Mouse (Mus musculus) cerebellum, adult 9-11 months (tissue): ENCODE measurements around the gene Fads1.
A peak's percentile ranks its signal among the peaks of the same experiment; 100 is the strongest.

Experiments used
- DNase-seq: peaks from one replicate; pipeline ENCODE4 v3.0.0; 2022

The Fads1 gene

DNA sequence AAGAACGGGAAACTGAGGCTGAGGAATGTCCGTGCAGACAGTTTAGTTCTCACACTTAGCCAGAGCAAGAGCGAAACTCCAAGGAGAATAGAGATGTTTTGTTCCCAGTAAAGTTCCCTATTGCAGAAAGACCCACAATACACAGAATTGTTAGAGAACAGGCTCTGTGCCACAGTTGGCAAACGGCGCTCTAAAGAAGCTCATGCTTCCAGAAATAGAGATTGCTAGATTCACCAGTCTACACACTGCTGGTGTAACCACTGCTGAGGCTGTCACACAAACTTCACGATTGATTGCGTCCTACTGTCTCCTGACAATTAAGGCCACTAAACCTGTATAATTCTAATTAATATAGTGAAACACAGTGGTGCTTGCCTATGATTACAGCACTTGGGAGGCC, 1.5 kb upstream of the Fads1 start:
- DNase-seq = no peak

DNA sequence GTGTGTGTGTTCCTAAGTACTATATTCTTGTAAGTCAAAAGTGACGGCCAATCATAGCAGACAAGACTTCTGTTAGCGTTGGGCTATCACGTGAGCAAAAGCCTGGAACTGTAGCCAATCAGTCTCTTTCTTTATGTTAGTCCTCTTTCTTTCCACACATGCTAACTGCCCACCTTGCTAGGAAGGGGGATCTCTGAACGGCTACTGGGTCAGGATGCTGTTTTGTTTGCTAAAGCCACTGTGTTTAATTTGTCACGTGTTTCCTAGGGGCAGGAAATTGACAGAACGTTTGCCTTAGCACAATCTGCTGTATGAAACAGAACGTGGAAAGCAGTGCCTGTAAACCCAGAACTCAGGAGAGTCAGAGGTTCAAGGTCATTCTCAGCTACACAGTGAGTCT, 546 bp upstream of the Fads1 start:
- DNase-seq = no peak

GRCm38 (mm10) chr19:10183299-10183983, 753 bp downstream of the Fads1 start:
- peak; percentile 81 for DNase-seq

DNA sequence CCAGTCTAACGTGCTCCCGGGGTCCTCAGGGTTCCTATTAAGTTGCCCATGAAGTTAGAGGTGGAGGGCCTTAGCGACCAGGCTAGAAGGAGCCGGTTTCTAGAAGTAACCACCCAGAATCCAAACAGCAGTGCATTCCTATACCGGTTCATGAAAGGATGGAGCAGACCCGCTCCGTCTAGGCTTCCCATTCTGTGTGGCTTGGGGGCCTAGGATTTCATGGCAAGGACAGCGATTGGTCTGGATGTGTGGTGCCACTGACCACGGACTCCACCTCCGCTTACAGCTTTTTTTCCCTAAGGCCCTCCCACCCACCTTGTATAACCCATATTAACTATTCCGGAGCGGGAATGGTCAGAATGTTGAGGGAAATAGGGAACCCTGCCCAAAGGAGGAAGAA, 1.4 kb downstream of the Fads1 start:
- no peak for DNase-seq

DNA sequence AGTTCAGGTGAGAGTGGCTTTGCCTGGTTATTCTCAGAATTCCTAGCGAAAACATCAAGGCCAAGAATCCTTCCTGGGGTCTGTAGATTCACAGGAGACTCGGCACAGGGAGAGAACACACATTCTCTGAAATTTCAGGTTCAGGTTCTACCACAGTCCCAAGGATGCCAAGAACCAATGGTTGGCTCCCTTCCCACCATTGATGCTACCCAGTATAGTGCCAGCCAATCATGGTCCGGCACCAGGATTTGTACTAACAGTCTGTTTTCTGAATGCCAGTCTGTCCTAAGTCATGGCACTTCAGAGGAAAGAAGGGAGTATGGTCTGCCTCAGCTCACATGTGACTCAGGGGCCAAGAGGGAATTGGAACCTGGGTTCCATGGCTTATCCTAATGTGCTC, 3.2 kb downstream of the Fads1 start:
- DNase-seq = peak; percentile 43

- DNase-seq = peak; percentile 49
Measured at GRCm38 (mm10) chr19:10186569-10186968, 3.9 kb downstream of the Fads1 start.

DNA sequence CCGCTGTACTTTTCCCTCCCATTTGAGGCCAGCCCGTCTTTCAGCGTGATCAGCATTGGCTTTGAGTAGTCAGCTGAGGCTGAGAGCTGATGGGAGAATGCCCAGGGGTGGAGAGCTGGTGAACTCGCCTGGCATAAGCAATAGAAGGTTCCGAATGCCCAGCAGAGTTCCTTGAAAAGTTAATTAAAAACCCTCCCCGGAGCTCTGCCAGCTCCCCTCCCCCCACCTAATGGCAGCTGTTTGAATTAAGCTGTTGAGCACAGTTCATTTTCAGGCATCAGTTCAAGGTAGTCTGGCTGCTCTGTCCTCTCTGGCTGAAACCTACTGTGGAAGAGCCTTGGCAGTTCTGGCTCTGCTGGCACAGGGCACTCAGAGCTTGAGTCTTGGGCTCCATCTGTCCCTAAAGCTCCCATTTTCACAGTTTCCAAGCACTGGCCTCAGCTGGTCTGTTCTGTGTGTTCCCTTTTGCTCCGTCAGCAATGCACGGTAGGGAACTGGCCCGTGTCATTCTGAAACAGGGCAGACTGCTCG, 5.7 kb downstream of the Fads1 start:
- peak; percentile 89 for DNase-seq

- peak; percentile 38 for DNase-seq
Measured at GRCm38 (mm10) chr19:10189022-10189421, 6.3 kb downstream of the Fads1 start.

DNA sequence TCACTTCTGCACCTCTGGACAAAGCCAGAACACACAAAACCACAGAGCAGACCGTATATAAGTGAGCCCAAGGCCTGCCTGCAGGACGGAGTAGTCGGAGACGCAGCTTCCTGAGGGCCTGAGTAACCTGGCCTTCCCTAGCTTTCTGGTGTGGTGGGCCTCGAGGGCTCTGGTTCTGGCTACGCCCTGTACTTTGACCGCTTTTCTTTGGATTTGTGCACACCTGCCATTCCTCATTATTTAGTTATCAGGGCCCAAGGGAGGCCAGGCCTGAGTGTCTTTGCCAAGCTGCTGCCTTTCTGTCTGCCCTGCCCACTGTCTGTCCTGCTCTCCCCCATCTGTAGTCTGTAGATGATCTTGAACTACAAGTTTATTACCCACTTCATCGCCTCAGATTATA, 7.3 kb downstream of the Fads1 start:
- DNase-seq = no peak

GRCm38 (mm10) chr19:10190796-10191195, 8.1 kb downstream of the Fads1 start:
- peak; percentile 61 for DNase-seq

GRCm38 (mm10) chr19:10191326-10191725, 8.6 kb downstream of the Fads1 start:
- no peak for DNase-seq

GRCm38 (mm10) chr19:10194337-10194736, 11.6 kb downstream of the Fads1 start:
- DNase-seq = no peak

DNA sequence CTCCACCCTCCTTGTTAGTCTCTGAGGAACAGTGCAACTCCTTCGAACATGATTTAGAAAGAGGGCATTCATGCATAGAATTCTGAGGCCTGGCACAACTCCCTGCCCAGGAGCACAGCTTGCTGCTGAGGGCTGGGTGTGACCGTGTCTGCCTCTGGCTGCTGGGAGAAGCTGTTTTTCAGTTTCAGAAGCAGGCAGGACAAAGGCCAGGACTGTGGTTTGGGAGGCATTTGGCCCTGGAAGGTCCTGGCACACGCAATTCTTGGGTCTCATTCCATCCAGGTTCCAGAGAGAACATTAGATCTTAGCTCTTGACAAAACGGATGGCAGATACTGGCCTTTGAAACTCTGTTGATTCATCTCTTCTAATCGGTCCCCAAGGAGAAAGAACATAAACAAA, 12.6 kb downstream of the Fads1 start:
- DNase-seq = no peak

DNA sequence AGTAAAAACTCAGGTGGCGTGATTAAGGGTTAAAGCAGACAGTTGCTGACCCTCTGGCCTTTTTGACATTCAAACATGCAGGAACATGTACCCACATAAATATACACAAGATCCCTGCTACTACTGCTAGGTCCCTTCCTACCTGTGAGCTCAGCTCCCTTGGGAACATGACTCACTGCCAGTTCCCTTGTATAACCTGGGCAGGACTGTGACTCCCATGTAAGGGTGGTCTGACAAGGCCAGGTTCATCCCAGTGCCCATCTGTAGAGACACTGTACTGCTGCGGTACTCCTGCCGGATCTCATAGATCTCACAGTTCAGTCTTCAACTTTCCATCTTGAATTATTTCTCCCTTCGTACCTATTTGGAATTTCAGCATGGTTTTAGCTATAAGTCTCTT, 14.4 kb downstream of the Fads1 start:
- no peak for DNase-seq

GRCm38 (mm10) chr19:10198286-10198685, 15.6 kb downstream of the Fads1 start:
- DNase-seq = no peak

GRCm38 (mm10) chr19:10198723-10199122, 16.0 kb downstream of the Fads1 start:
- DNase-seq = peak; percentile 65

DNA sequence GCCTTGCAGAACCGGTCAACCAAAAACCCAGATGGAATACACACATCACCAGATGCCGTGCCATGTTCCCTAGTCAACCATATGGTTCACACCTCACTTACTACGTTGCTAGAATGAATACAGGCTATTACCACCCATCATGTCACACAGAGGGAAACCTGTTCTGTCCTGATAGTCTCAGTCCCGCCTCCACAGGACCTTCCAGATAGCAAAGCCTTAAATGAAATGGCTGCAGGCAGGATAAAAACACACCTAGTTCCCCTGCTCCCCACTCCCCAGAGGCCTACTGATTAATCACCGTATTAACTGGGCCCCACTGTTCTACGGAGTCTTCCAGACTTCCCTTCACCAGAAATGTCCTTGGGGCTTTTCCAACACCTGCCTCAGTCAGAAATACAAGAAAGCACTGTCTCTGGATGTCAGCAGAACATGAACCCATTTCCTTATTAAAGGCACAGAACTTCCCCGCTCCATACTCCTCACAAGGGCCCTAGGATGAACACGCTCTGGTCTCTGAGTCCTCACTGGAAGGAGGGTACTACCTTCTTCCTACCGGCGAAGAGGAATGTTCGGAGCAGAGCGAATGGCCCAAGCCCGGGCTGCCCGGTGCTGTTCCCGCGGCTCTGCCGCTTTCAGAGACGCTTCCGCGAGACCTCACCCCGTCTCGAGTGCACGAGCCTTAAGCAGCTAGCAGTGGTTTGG, 20.6 kb downstream of the Fads1 start:
- DNase-seq = no peak

DNA sequence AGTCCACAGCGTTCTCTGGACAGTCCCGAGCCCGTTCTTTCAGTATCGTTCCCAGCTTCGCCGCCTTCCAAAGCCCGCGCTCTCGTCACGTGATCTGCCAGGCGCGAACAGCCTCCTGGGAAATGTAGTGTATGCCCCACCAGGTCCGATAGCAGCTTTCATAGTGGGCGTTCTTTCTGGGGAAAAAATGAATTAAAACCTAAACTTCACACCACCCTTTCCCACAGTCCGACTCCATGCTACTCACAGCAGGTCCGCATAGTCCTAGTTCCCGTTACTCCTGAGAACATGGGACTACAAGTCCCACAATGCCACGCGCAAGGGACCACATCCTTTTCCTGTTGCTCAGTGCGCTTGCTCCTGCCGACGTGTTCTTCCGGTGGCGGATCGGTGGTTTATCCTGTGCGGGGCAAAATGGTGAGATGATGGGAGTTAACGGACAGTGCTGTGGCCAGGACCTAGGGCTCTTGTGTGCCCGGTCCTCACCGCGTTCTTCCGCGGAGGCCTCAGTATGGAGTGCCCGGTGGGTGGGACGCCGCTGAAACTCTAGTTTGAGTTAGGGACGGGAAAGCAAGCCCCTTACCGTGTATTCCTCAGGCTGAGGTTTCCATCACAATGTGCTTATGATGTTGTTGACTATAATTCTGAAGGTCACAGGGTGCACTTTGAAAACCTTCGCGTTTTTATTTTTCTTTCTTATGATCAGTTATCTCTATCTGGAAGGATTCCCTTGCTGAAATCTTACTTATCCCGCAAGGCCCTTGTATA, 21.3 kb downstream of the Fads1 start, which contains the start of the genes Tmem258 and Fen1:
Gene Tmem258, plus strand, starts transcription at position 167 of the 768 bp plus-strand sequence.
Gene Fen1, minus strand, starts transcription at position 322 of the 768 bp plus-strand sequence.
- peak; percentile 93 for DNase-seq

- DNase-seq = peak; percentile 71
Measured at GRCm38 (mm10) chr19:10204616-10205001, 21.9 kb downstream of the Fads1 start.

- DNase-seq = no peak
Measured at GRCm38 (mm10) chr19:10205051-10205450, 22.4 kb downstream of the Fads1 start.

DNA sequence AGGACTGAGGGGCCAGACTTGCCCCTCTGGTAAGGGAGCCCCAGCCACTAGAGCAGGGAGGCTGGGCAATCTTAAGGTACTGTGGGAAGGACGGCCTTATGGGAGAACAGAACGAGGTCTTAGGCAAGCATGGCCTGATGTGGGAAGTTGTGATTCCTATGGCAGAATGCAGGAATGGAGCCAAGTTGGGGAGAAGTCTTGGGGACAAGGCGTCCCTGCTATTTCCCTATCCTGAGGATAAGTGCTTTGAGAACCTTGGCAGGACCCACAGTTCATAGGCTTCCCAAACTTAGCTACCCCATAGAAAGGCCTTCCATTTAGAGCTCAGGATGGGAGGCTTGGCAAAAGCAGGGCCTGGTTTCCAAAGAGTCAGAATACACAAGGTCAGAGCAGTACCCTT, 26.2 kb downstream of the Fads1 start:
- no peak for DNase-seq

GRCm38 (mm10) chr19:10210885-10211284, 28.2 kb downstream of the Fads1 start:
- DNase-seq = no peak

DNA sequence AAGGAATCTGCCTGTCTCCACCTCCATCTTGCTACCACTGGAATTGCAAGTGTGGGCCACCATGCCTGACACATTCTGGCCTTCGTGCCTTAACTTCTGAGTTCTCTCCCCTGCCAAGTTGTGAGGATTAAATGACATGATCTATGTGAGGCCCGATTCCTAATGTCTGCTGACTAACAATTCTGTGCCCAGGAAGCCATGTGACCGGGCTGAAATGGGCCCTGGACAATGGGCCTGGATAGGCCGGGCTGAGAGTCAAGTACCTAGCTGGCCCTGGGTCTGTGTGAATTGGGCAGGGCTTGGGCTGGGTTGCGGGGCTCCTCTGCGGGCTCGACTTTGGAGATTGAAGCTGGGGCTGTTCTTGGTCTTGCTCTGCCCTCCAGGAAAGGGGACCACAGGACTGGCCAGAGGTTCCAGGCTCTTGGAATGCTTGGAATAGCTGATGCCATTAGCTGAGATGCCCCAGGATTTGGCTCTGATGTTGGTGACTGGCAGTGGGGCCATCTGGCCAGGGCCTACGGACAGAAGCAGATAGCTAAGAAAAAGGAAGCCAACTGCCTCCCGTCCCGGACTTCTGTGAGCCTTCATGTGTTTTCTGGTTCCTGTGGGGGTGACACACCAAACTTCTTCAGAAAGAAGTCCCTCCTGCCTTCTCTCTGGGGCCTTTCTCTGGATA, 31.2 kb downstream of the Fads1 start:
- DNase-seq = no peak
